Mouse (Mus musculus) stomach, embryonic 15.5 days (tissue): Measurements from ENCODE around the gene Cdca7l. TPM values are rescaled to one million over a fixed set of nuclear protein-coding genes. Genes with fewer than 3 reads are reported as not detected.
"Not testable (repeated sequence)": the region's sequence is repeated elsewhere in the genome, so short reads cannot be mapped to it uniquely, and the experiment has no call there.

Source experiments
- ATAC-seq: fragments of 200-750 bp; cut with Nextera tagmentation; 2 replicates; pipeline ENCODE4 v1.8.0; 2017; ENCODE audit warnings: low read depth, moderate number of reproducible peaks, moderate TSS enrichment; ENCODE audit not compliant: insufficient read depth, low FRiP score
- H3K27ac ChIP-seq: fragments of 300-500 bp; sonication (generic); 2 replicates; pipeline ENCODE4 v1.5.1; 2015; ENCODE audit warnings: mild to moderate bottlenecking, inconsistent platforms
- H3K27me3 ChIP-seq: fragments of 300-500 bp; sonication (generic); replicated peaks from 2 replicates; pipeline ENCODE4 v1.6.1; 2015; ENCODE audit warnings: inconsistent platforms
- H3K36me3 ChIP-seq: fragments of 300-500 bp; sonication (generic); 2 replicates; pipeline ENCODE4 v1.6.1; 2015; ENCODE audit warnings: inconsistent platforms
- H3K4me1 ChIP-seq: fragments of 300-500 bp; sonication (generic); 2 replicates; pipeline ENCODE4 v1.6.1; 2015; ENCODE audit warnings: inconsistent platforms
- H3K4me2 ChIP-seq: fragments of 300-500 bp; sonication (generic); 2 replicates; pipeline ENCODE4 v1.6.1; 2015; ENCODE audit warnings: mild to moderate bottlenecking, inconsistent platforms
- H3K4me3 ChIP-seq: fragments of 300-500 bp; sonication (generic); replicated peaks from 2 replicates; pipeline ENCODE4 v1.5.1; 2015; ENCODE audit warnings: inconsistent platforms
- H3K9ac ChIP-seq: fragments of 300-500 bp; sonication (generic); 2 replicates; pipeline ENCODE4 v1.6.1; 2015; ENCODE audit warnings: inconsistent platforms
- H3K9me3 ChIP-seq: fragments of 300-500 bp; sonication (generic); 2 replicates; pipeline ENCODE4 v1.6.1; 2016; ENCODE audit warnings: inconsistent platforms
- whole genome bisulfite sequencing: fragments of 180-500 bp; shearing (Covaris S2); methylation state at CpG from one replicate; pipeline ENCODE4 v1.1.7; 2015; 5-methylcytosine and 5-hydroxymethylcytosine counted together
- polyA plus RNA-seq: library from polyadenylated mRNA; unstranded; fragments of >200 nt; fragmentation: Nextera tagmentation; extraction: Ambion mirVana; gene quantifications from 2 replicates; pipeline ENCODE4 v1.2.1, GENCODE M21; 2015

The Cdca7l gene
- polyA plus RNA-seq, result 42.5 and 43.9 TPM in 2 replicates

GRCm38 (mm10) chr12:117803989-117804388 is at the start of gene Cdca7l:
TSS of gene Cdca7l (plus strand) at chr12:117804289.
- not testable (repeated sequence) for H3K27ac ChIP-seq, H3K4me1 ChIP-seq, H3K27me3 ChIP-seq, H3K4me3 ChIP-seq, H3K4me2 ChIP-seq, H3K9ac ChIP-seq, ATAC-seq, H3K36me3 ChIP-seq, H3K9me3 ChIP-seq
- WGBS, result 80% methylated on average over 1 of the region's 6 CpGs

- Histone ChIP-seq H3K4me1 (no peaks in the 10 kb centered on the region), H3K27ac (no peak overlapping the region), H3K9ac (no peak overlapping the region), H3K36me3 (no peaks in the 10 kb centered on the region), H3K4me2 (no peak overlapping the region), H3K27me3 (no peaks in the 10 kb centered on the region), H3K4me3 (no peak overlapping the region), H3K9me3 (no peaks in the 10 kb centered on the region)
- ATAC-seq, result no peak
- 57% methylated on average over 7 of the region's 7 CpGs for WGBS
These were observed 48.1 kb upstream of the Cdca7l start for GRCm38 (mm10) chr12:117756010-117756409.

- Histone ChIP-seq H3K4me1 (no peaks in the 10 kb centered on the region), H3K9me3 (no peaks in the 10 kb centered on the region), H3K4me2 (no peak overlapping the region), H3K4me3 (no peak overlapping the region), H3K36me3 (no peaks in the 10 kb centered on the region), H3K27me3 (no peaks in the 10 kb centered on the region), H3K9ac (no peak overlapping the region), H3K27ac (no peak overlapping the region)
- WGBS, result 74% methylated on average over 5 of the region's 5 CpGs
- ATAC-seq, result no peak
These were observed 43.7 kb upstream of the Cdca7l start for GRCm38 (mm10) chr12:117760373-117760772.

- H3K4me1 ChIP-seq, result no peaks in the 10 kb centered on the region
- H3K27ac ChIP-seq, result no peak overlapping the region
- H3K4me2 ChIP-seq, result no peak overlapping the region
- no peaks in the 10 kb centered on the region for H3K9me3 ChIP-seq
- no peak overlapping the region for H3K4me3 ChIP-seq
- no peaks in the 10 kb centered on the region for H3K27me3 ChIP-seq
- no peak for ATAC-seq
- H3K9ac ChIP-seq, result no peak overlapping the region
- H3K36me3 ChIP-seq, result no peaks in the 10 kb centered on the region
These were observed 43.2 kb upstream of the Cdca7l start for GRCm38 (mm10) chr12:117760846-117761245.

GRCm38 (mm10) chr12:117761698-117762097 is 42.4 kb upstream of the Cdca7l start:
- no peaks in the 10 kb centered on the region for H3K9me3 ChIP-seq
- no peak overlapping the region for H3K4me3 ChIP-seq
- H3K27ac ChIP-seq, result no peak overlapping the region
- H3K27me3 ChIP-seq, result no peaks in the 10 kb centered on the region
- H3K36me3 ChIP-seq, result no peaks in the 10 kb centered on the region
- H3K4me1 ChIP-seq, result no peaks in the 10 kb centered on the region
- WGBS, result 52% methylated on average over 1 of the region's 1 CpGs
- H3K9ac ChIP-seq, result no peak overlapping the region
- H3K4me2 ChIP-seq, result no peak overlapping the region
- ATAC-seq, result no peak

GRCm38 (mm10) chr12:117763247-117763646 is 40.8 kb upstream of the Cdca7l start:
- no peaks in the 10 kb centered on the region for H3K9me3 ChIP-seq
- 62% methylated on average over 3 of the region's 3 CpGs for WGBS
- H3K27me3 ChIP-seq, result no peaks in the 10 kb centered on the region
- H3K36me3 ChIP-seq, result no peaks in the 10 kb centered on the region
- ATAC-seq, result peak; percentile 49; the same call in 1 of the 2 replicates
- no peak overlapping the region for H3K4me3 ChIP-seq
- H3K4me1 ChIP-seq, result no peaks in the 10 kb centered on the region
- no peak overlapping the region for H3K4me2 ChIP-seq
- no peak overlapping the region for H3K9ac ChIP-seq
- H3K27ac ChIP-seq, result no peak overlapping the region

- H3K4me1 ChIP-seq, result no peaks in the 10 kb centered on the region
- H3K36me3 ChIP-seq, result no peaks in the 10 kb centered on the region
- no peak overlapping the region for H3K4me2 ChIP-seq
- ATAC-seq, result no peak
- 8% methylated on average over 7 of the region's 7 CpGs for WGBS
- no peak overlapping the region for H3K4me3 ChIP-seq
- no peaks in the 10 kb centered on the region for H3K9me3 ChIP-seq
- no peaks in the 10 kb centered on the region for H3K27me3 ChIP-seq
- H3K9ac ChIP-seq, result no peak overlapping the region
- no peak overlapping the region for H3K27ac ChIP-seq
These were observed 39.2 kb upstream of the Cdca7l start for GRCm38 (mm10) chr12:117764839-117765238.

- Histone ChIP-seq H3K9me3 (no peaks in the 10 kb centered on the region), H3K27ac (no peak overlapping the region), H3K36me3 (no peaks in the 10 kb centered on the region), H3K4me2 (no peak overlapping the region), H3K4me1 (no peaks in the 10 kb centered on the region), H3K9ac (no peak overlapping the region), H3K4me3 (no peak overlapping the region), H3K27me3 (no peaks in the 10 kb centered on the region)
- 6% methylated on average over 5 of the region's 5 CpGs for WGBS
- no peak for ATAC-seq
These were observed 35.0 kb upstream of the Cdca7l start for GRCm38 (mm10) chr12:117769113-117769512.

GRCm38 (mm10) chr12:117770211-117770610 is 33.9 kb upstream of the Cdca7l start:
- Histone ChIP-seq H3K9ac (no peak overlapping the region), H3K27ac (no peak overlapping the region), H3K4me2 (no peak overlapping the region), H3K4me1 (no peaks in the 10 kb centered on the region), H3K4me3 (no peak overlapping the region), H3K36me3 (no peaks in the 10 kb centered on the region), H3K9me3 (no peaks in the 10 kb centered on the region), H3K27me3 (no peaks in the 10 kb centered on the region)
- ATAC-seq, result no peak
- WGBS, result 48% methylated on average over 2 of the region's 2 CpGs

- no peak for ATAC-seq
- H3K9me3 ChIP-seq, result no peaks in the 10 kb centered on the region
- no peaks in the 10 kb centered on the region for H3K36me3 ChIP-seq
- no peaks in the 10 kb centered on the region for H3K27me3 ChIP-seq
- H3K27ac ChIP-seq, result no peak overlapping the region
- WGBS, result 88% methylated on average over 4 of the region's 4 CpGs
- H3K9ac ChIP-seq, result no peak overlapping the region
- H3K4me1 ChIP-seq, result no peaks in the 10 kb centered on the region
- no peak overlapping the region for H3K4me2 ChIP-seq
- H3K4me3 ChIP-seq, result no peak overlapping the region
These were observed 32.9 kb upstream of the Cdca7l start for GRCm38 (mm10) chr12:117771156-117771555.

GRCm38 (mm10) chr12:117772638-117773037 is 31.5 kb upstream of the Cdca7l start:
- H3K4me3 ChIP-seq, result no peak overlapping the region
- no peaks in the 10 kb centered on the region for H3K9me3 ChIP-seq
- ATAC-seq, result no peak
- no peaks in the 10 kb centered on the region for H3K36me3 ChIP-seq
- H3K27me3 ChIP-seq, result no peaks in the 10 kb centered on the region
- H3K27ac ChIP-seq, result no peak overlapping the region
- 0% methylated on average over 2 of the region's 2 CpGs for WGBS
- H3K4me2 ChIP-seq, result no peak overlapping the region
- no peaks in the 10 kb centered on the region for H3K4me1 ChIP-seq
- H3K9ac ChIP-seq, result no peak overlapping the region

- Histone ChIP-seq H3K9me3 (no peaks in the 10 kb centered on the region), H3K4me1 (no peaks in the 10 kb centered on the region), H3K27ac (no peak overlapping the region), H3K36me3 (no peaks in the 10 kb centered on the region), H3K9ac (no peak overlapping the region), H3K4me2 (no peak overlapping the region), H3K27me3 (no peaks in the 10 kb centered on the region), H3K4me3 (no peak overlapping the region)
- 57% methylated on average over 5 of the region's 5 CpGs for WGBS
- ATAC-seq, result no peak
These were observed 27.2 kb upstream of the Cdca7l start for GRCm38 (mm10) chr12:117776841-117777240.

GRCm38 (mm10) chr12:117781360-117781759 is 22.7 kb upstream of the Cdca7l start:
- Histone ChIP-seq H3K27ac (no peak overlapping the region), H3K9me3 (no peaks in the 10 kb centered on the region), H3K4me1 (no peaks in the 10 kb centered on the region), H3K36me3 (no peaks in the 10 kb centered on the region), H3K9ac (no peak overlapping the region), H3K4me2 (no peak overlapping the region), H3K27me3 (no peaks in the 10 kb centered on the region), H3K4me3 (no peak overlapping the region)
- 11% methylated on average over 2 of the region's 2 CpGs for WGBS
- ATAC-seq, result no peak
